Mouse (Mus musculus) megakaryocyte-erythroid progenitor cell, adult 5-6 weeks (primary cell): ENCODE data around the gene Olfr522. TPM values are rescaled to one million over a fixed set of nuclear protein-coding genes. Genes with fewer than 3 reads are reported as not detected.

ENCODE experiments used
- ATAC-seq: replicated peaks from 2 replicates; pipeline ENCODE4 v1.8.0; 2016; ENCODE audit warnings: mild to moderate bottlenecking, inconsistent platforms; ENCODE audit not compliant: severe bottlenecking, poor library complexity, low FRiP score, low TSS enrichment
- total RNA-seq, 2 experiments: library from RNA; stranded (forward) in 1 of 2; stranded (reverse) in 1 of 2; fragments of 200-1000, 215-1000 nt in 1 of 2; fragments of >200 nt in 1 of 2; fragmentation: Nextera tagmentation in 1 of 2; gene quantifications; 2 replicates each; pipeline ENCODE4 v1.2.3; 2014 to 2017

Olfr522 gene
- total RNA-seq (2014; fragmentation: Nextera tagmentation) (not detected in 2 replicates), total RNA-seq (2017) (not detected in 2 replicates)

DNA sequence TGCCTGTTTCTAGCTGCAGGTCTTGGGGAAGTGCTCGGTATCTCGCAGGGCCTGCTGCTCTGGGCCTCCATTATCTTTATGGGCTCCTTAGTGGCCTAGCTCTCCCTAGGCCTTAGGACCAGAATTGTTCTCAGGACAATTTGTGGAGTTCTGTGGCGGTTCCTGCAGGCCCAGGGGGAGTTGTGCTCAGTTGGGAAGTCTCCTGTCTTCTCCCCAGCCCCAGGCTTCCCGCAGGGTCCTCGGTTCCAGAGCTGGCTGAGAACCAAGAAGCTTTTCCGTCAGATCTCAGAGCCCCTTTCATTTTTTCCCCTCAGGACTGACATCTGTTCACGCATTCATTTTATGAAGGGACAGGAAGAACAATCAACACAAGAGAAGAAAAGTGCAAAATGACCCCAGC lies at the start of gene Olfr522:
TSS of gene Olfr522 (minus strand) at position 101 of the 400 bp plus-strand sequence.
- no peak for ATAC-seq

DNA sequence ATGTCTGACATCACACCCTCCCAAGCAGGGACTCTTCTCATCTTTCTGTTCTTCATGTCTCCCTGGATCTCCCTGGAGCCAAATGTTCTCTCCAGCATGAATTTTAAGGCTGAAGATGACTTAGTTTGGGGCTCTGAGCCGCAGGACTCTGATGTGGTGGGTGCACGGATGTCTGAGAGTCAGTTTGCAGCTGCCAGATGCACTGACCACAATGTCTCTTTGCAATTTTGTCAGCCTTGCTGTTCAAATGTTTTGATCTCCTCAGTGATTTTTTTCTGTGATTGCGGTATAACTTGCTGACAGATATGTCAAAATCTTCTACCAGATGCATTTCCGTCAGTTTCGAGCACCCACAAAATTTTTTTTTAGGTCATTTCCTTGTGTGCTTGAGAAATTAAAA lies 49.3 kb upstream of the Olfr522 start:
- no peak for ATAC-seq

DNA sequence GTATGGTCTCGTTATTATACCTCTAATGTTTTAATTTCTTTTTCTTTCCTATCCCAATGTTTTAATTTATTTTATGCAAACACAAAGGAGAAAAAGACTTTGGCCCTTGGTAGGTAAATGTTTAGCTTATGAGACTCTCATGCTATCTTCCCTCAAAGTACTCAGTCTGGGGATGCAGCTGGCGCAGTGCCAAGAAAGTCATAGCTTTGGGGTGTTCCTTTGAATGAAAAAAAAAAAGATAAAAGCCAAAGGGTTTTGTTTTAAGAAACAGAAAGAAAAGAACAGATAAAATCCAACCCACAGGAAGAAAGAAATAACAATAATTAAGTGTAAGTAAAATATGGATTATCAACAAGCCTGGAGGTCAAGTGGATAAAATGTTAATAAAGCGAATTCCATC lies 44.1 kb upstream of the Olfr522 start:
- 0 out of 2 replicates have a peak, but pooled peaks have one; percentile 33 for ATAC-seq

DNA sequence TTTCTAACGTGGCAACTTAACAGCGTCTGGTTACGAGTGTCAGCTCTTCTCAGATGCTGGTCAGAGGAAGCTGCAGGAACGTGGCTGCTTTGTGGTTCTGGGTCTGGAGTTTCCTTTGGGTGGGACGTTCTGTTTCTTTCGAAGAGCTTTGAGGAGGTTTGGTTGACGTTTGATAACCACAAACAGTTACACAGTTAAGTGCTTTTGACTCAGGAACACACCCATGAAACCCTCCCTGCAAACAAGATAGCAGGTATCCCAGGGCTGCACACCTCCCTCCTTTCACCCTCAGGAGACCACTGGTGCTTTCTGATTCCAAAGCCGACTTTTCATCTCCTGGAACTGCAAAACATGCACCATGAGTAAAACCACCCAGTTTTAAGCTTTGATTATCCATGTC lies 43.6 kb upstream of the Olfr522 start:
- peak; percentile 86 for ATAC-seq

DNA sequence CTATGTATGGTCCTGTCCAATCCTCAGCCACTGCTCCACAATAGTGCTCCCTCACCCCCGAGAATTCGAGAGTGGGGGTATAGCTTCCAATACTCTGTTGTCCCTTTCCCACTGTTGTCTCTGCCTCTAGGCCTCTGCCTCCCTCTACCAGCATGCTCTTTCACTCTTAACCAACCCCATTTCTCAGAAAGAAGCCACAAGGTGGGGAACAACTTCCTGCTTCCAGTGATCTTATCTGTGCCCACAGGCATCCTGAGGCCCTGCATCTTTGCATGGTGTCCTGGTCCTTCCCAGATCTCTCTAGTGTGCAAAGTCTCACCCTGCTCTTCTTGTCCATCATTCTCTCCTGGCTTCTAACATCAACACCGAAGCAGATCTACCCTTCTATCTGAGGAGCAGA lies 42.3 kb upstream of the Olfr522 start:
- ATAC-seq, result 0 out of 2 replicates have a peak, but pooled peaks have one; percentile 12

DNA sequence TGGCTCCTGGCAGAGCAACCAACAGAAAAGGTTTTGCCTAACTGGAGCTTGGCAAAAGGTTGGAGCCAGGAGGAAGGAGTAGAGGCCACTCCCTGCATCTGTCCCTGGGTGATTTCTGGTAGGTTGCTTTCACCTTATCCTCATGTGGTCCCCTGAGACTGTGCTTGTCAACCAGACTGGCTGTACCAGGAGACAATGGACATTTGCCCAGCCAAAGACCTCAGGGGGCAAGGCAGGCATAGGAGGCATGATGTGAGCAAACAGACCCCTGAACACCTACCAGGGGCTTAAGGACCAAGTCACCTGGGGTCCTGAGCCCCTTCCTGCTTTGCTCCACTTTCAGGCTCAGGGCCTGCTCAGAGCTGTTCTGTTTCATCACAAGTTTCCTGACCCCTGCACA lies 41.3 kb upstream of the Olfr522 start, which contains the start of gene Olfr524:
TSS of gene Olfr524 (minus strand) at position 101 of the 400 bp plus-strand sequence.
- no peak for ATAC-seq

DNA sequence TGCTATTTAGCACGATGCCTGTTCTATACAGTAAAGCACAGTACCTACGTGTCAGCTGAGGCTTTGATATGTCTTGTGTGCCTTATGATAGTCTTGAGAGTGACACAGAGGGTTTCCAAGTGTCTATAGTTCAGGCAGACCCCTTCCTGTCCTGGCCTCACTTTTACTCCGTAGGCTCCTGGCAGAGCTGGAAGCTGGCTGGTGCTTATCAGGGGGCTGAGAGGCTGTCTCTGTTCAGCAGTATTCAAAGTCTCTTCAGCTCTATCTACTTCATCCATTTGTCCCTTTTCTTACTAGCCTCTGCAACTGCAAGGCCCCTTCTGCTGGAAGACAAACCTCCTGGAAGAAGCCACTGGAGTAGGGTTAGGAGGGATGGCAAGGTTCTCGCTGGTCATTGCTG lies 36.5 kb upstream of the Olfr522 start:
- peak; percentile 48 for ATAC-seq

DNA sequence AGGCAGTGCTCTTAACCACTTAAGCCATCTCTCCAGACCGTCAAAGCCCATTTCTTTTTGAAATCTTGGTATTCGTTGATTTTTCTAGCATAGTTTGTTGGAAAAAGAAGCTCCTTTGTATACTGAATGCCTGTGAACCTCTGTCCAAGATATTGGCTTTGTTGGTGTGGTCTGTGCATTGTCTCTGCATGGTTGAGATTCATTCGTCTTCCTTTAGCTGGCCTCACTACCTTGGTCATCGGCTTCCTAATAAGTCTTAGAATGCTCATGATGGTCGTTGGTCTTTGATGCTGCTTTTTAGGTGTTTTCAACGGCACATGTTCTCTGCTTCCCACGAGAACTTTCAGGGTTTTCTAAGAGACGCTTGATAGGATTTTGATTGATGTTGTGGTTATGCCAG lies 31.4 kb upstream of the Olfr522 start:
- no peak for ATAC-seq

DNA sequence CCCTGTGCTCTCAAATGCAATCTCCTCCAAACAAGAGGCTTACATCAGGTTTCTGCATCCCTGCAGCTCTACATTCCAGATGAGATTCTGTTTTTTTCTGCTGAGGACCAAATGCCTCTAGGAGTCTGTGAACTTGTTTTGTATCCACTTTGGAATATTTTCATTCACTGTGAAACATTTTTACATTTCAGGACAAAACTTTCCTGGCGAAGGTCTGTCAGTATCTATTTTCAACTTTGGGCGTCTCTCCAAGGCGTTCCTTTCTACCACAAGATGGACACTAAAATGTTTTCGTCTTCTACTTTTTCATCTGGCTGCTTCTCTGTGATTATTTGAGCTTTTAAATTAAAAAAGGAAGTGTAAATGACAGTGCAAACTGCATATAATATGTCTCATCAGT lies 29.5 kb upstream of the Olfr522 start:
- no peak for ATAC-seq

DNA sequence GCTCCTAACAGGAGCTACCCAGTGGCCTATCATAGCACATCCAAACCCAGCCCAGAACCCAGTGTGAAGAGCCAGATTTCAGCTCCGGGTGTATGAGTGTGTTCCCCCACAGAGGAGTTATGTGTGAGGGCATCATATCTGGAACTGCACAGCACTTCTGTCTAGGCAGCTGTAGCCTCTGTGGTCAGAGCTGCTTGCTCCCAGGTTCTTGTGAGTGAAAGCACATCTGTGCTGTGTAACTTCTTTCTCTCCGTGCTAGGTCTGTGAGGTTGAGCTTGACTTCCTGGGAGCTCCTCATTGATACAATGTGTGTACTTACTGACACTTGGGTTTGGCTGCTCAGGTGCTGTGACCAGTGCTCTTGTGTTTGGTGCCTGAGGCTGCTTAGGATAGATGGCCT lies 28.3 kb upstream of the Olfr522 start:
- ATAC-seq, result no peak

DNA sequence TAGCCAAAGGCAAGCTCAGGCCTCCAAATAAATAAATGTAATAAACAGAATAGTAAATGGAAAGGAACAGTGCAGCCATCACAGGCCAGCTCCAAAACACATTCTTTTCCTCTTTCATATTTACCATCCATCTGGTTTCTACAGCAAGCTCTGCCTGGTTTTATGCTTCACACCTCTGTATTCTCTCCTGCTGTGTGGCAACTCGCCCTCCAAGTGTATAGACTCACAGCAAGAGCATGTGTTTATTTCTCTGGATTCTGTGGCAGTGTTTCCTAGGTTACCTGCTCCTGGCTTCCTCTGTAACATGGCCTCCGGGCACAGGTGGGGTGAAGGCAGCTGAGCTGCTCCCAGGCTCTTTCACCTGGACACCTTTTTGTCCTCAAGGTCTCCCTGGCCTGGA lies 27.9 kb upstream of the Olfr522 start:
- ATAC-seq, result no peak

DNA sequence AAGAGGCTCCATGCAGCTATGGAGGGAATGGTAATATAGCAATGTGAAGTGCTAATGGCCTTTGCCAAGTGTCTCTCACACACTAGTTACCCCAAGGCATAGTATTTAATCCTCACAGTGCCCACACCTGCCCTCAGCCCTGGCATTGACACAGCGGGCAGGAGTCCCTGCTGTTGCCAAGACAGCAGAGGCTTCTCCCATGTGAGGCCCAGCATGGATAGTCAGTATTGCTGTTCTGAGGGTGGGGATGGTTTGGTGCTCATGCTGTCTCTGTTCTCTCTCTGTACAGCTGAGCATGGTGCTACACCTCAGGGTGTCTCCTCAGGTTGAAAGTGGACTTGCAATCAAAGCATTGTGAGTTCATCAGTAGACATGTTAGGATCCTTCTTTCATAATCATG lies 25.9 kb upstream of the Olfr522 start:
- no peak for ATAC-seq

DNA sequence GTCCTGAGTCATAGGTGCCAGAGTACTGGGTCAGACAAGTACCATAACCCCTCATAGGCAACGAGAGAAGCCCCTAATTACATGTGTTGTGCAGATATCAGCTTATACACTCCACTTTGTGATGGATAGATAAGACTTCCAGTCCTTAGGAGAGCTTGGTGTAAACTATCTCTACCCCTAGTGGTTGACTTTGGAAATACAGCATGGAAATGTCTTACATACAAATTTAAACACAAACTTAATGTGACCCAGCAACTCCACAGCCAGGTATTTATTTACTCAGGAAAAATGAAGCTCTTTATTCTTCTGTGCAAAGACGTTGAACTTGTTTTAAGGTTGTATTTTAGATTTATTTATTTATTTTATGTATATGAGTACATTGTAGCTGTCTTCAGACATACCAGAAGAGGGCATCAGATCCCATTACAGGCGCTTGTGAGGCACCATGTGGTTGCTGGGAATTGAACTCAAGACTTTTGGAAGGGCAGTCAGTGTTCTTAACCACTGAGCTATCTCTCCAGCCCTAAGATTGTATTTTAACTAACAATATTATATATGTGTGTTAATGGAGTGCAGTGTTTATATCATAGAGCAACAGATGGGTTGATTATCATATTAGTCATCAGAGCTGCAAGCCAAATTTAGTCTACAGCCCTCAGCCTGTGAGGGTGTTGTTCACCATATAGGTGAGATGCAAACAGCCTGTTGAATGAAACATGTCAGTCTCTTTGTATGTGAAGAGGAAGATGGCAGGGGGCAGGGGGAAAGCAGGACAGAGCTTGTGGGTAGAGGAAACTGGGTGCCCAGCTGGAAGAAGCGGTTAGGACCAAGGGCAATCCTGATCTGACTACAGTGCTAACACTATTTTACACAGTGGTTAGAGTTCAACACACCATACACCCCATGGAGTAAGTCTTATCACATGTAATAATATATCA lies 24.1 kb upstream of the Olfr522 start:
- ATAC-seq, result peak; percentile 63

DNA sequence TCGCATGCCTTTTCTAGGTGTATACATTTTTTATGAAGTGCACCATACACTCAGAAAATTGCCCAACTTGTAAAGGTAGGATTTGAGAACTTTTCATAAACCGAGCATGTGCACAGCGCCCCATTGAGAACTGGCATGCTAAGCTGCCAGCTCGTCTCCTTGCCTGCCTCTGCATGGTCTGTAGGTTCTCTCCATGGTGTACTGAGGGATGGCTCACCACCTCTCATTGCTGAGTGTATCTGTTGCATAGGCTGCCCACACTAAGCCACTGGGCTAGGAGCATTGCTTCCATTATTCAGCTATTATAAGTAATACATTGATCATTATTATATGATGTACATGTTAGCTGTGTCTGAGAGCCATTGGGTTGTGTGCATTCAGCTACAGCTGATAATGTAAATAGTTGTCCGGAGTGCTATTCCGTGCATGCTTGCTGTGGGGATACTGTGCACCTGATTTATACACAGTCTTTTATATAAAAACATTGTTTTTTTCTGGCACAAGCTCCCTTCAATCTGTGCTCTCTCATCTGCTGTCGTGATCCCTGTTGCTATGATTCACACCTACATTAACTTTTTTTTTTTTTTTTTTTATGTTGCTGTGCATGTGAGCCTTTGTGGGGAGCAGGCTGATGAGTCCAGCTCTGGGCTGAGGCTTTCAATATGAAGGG lies 23.3 kb upstream of the Olfr522 start:
- no peak; the same call in 1 of the 2 replicates for ATAC-seq

DNA sequence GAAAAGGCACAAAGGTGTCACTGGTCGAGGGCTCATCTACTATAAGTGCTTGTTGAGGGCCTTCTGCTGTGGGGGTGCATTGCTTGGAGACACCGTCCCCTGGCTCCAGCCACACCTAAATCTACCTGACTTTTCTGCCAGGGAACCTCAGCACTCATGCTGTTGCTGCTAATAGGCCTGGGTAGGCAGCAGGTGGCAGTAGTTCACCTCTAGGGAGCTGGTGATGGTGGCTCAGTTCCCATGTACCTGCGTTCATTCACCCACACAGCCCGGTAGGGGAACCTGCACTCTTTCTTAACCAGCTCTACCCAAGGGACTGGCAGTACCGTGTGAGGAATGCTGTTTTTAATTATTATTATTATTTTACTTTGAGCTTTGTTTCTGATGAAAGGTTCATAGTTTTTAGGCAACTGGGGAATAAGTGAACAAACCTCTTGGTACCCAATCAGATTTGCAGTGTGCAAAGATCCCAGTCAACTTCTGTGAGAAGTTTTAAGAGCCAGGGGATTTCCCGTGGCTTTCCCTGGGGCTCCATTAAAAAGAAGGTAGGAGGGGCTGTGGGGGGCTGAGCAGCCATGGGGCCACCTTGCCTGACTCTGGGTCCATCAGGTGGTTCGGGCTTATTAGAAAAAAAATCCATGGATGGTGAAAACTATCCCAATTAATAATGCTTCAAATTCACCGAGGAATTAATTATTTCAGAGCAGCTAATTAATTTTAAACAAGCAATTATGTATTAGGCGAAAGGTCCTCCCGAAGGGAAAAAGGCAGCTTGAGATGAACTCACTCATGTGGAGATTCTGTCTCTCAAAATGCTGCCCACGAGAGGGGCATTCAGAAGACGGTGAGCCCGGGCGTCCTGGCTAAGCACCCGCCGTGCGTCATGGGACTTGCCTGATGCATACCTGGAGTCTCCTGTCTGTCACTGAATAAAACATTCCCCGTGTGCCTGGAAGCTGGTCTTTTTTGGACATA lies 22.4 kb upstream of the Olfr522 start:
- ATAC-seq, result peak; percentile 80

DNA sequence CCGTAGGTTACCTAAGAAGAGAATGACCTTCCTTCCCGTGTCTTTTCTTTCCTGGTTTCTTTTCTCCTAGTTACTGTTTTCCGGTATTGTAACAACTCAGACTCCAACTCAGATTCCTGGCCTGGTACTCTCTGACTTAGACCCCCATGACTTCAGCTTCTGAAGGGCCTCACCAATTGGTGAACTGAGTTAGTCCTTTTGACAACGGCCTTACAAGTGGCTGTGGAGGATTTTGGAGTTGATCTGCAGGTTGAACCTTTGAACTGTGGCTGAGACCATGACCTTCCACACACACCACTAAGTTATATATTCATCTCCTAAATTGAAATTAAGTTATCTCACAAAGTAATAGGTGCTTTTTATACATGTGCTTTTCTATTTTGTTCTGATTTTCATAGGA lies 19.6 kb upstream of the Olfr522 start:
- no peak for ATAC-seq

DNA sequence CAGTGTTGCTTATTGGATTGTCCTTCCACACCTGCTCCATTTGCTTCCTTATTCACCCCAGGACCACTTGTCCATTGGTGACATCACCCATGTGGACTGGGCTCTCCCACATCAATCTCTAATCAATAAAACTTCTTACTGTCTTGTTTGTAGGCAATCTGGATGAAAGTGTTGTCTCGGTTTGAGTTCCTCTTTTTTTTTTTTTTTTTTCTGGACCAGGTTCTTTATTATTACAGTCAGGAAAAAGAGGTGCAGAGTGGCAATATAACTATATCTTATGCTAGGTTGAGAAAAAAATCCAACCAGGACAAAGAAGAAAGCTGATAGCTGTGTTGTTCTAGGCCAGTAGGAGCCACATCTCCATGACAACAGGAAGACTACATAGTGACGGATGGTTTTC lies 16.1 kb upstream of the Olfr522 start:
- ATAC-seq, result no peak

DNA sequence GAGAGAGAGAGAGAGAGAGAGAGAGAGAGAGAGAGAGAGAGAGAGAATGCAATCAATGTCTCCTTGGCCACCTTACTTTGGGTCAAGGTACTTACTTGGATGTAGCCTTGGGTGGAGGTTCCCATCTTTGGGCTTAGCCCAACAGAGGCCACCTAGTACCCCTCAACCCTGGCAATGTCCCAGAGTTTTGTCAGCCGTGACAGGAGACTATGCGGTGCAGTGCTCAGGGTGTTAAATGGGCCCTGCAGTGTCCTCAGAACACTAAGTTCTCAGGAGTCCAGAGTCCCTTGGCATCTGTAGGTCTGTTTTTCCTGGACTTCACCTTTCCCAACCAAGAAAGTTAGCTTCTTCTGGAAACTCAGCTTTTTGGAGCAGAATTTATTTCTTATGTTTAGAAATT lies 14.6 kb upstream of the Olfr522 start:
- no peak for ATAC-seq

DNA sequence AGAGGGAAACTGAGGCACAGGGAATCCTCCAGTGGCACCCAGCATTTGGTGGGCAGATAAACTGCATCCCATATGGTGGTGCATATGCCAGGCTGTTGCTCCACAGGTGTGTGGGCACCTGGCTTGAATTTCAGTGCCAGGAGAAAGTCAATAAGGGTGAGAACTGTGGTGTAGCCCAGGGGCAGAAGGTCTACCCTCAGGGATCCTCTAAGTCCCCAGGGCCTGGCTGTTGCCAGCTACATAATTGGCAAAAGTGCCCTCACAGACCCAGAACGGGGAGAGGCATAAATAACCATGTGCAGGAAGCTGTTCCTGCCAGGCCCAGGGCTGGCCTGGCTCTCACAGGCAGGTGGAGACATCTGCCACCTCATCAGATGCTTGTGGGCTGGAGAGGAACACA lies 8.4 kb upstream of the Olfr522 start, which contains the start of gene Olfr523:
TSS of gene Olfr523 (plus strand) at position 282 of the 400 bp plus-strand sequence.
- no peak for ATAC-seq
